Mouse (Mus musculus): ENCODE measurements around the gene Tm6sf1.
"Not testable (repeated sequence)": the region's sequence is repeated elsewhere in the genome, so short reads cannot be mapped to it uniquely, and the experiment has no call there.

The Tm6sf1 gene

GRCm38 (mm10) chr7:81858968-81859721, at the start of gene Tm6sf1:
Gene Tm6sf1 (plus strand): TSS chr7:81859001.
- no peak for DNase-seq

- no peak for DNase-seq
Observed at GRCm38 (mm10) chr7:81824906-81825305, 33.9 kb upstream of the Tm6sf1 start.

DNA sequence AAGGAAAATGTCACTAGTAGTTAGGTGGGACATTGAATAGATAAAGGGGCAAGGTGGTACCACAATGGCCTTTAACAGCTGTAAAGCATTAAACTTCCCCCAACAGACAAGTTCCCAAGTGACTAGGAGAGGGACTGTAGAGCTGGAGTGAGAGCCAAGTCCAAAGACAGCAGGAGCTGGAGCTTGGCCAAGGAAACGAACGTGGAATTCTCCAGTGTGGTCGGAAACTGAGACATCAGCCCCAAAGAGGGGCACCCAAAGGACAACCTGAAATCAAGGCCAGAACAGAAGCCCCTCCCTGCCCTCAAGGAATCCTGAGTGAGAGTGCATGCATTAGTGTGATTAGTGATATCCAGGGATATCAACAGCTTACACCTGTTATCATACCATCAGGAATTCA, 33.4 kb upstream of the Tm6sf1 start:
- DNase-seq = no peak

- DNase-seq = no peak
Observed at GRCm38 (mm10) chr7:81827806-81828667, 30.8 kb upstream of the Tm6sf1 start.

DNA sequence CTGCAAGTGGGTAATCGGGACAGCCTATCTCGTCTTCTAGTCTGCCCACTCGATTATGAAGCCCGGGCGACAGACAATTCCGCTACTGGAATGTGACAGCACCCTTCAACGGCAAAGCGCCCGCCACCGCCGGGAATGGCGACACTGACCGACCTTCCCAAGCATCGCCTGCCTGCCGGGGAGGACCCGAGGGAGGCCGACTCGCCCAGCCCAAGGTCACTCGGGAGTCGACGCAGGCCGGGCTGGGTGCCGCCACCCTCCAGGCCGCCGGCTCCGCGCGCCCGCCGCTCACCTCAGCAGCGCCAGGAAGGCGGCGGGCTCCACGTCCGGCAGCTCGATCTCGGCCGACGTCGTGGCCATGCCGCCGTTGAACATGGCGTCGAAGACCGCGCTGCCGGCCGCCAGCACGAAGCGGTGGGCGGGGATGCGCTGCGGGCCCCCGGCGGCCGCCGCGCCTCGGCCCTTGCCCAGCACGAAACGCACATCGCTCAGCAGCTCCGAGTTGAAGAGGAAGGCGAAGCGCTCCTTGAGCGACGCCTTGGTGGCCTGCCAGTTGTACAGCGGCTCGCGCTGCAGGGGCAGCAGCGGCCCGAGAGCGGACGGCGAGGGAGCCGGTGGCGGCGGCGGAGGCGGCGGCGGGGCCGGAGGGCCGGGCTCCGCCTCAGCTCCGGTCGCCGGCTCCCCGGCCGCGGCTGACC, 30.0 kb upstream of the Tm6sf1 start:
- DNase-seq = peak; percentile 23

DNA sequence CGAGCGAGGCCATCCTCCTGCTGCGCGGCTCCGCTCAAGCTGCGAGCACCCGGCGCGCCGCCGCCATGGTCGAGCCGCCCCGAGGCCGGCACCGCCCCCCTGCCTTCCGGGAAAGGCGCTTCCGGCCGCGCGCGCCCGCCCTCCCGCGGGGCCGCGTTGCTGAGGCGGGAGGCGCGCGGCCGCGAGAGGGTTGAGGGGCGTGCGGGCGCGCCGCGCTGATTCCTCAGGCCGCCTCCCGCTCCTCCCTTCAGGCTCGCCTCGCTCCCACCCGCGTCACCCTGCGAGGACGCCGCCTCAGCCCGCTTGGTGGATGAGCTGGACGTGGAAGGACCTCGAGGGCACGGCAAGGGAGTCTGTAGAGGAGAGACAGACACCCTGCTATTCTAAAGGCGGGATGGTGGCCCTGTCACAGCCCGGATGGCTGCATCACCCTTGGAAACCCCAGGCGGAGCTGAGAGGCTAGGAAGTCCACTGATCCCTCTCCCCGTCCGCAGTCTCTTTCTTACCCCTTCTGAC, 29.4 kb upstream of the Tm6sf1 start, which contains the start of gene Btbd1:
Gene Btbd1 (minus strand): TSS at position 53 of the 516 bp plus-strand sequence.
- peak; percentile 86 for DNase-seq

- DNase-seq = no peak
Observed at GRCm38 (mm10) chr7:81834847-81835246, 24.0 kb upstream of the Tm6sf1 start.

DNA sequence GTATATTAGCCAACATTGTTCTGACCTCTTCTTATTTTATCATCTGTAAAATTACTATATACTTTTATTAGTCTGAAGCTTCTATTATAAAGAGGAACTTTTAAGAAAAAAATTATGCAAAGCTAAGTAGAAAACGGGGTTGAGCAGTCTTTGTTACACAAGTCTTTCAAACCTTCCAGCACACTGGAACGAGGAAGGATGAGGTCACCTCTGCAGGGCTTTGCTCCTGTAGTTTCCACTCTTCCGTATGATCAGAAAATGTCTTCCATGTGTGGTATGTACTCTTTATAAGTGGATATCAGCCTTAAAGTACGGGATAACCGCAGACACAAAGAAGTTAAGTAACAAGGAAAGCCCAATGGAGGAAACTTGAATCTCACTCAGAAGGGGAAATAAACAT, 23.4 kb upstream of the Tm6sf1 start:
- DNase-seq = no peak

- not testable (repeated sequence) for DNase-seq
Observed at GRCm38 (mm10) chr7:81837771-81838170, 21.0 kb upstream of the Tm6sf1 start.

GRCm38 (mm10) chr7:81839746-81840145, 19.1 kb upstream of the Tm6sf1 start:
- no peak for DNase-seq

DNA sequence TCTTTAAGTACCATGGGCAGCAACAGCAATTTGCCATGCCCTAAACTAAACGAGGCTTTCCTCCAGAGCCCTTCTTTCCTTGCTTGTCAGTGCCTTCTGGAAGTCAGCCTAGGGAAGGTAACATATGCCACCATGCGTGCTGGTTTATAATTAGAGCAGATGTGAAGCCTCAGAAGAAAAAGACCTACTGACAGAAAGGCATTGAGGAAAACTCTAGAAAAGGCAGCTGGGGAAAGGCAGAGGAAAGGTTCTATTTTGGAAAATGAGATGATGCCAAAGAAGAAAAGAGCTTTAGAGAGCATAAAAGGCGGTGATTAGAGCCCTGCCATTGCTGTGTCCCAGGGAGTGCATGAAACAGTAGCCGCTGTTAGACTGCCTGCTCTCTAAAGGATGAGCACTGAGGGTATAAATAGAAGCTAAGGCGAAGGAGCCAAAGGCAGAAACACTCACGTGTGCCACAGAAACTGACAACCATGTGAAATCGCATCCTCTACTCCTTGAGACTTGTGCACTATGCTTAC, 18.1 kb upstream of the Tm6sf1 start:
- DNase-seq = peak; percentile 63

DNA sequence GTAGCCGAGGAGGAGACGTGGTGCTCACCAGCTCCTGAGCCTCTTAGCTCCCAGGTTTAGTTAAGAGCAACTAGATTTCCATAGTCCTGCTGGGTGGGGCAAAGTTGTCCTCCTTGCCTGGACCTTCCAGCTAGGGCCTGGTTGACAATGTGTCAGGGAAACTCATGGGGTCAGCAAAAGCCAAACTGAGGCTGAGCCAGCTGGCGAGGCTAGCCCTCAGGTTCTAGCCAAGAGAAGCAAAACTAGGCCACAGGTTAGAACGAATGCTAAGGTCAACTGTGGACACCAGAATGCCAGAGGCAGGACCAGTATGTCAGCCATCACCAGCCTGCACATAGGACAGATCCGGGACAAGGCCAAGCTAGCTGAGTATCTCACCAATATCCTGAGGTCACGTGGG, 17.4 kb upstream of the Tm6sf1 start:
- no peak for DNase-seq

DNA sequence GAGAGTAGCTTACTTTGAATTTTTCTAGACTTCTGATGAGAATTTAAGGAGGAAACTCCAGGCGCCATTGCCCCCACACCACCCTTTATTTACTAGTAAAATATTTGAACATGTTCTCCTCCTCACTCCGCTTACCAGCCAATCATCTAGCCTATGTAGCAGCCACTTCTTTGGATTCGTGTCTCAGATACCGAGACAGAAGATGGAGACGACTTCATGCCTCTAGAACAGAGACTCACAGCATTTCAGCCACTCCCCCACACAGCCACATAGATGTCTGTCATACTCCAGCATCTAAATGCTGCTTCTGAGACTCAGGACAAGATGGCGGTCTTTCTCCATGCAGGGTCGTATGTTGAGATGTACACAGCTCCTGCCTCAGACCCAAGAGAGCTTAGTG, 16.7 kb upstream of the Tm6sf1 start:
- no peak for DNase-seq

- no peak for DNase-seq
Observed at GRCm38 (mm10) chr7:81842998-81843397, 15.8 kb upstream of the Tm6sf1 start.

GRCm38 (mm10) chr7:81843903-81844302, 14.9 kb upstream of the Tm6sf1 start:
- DNase-seq = no peak

GRCm38 (mm10) chr7:81844801-81845200, 14.0 kb upstream of the Tm6sf1 start:
- DNase-seq = no peak

DNA sequence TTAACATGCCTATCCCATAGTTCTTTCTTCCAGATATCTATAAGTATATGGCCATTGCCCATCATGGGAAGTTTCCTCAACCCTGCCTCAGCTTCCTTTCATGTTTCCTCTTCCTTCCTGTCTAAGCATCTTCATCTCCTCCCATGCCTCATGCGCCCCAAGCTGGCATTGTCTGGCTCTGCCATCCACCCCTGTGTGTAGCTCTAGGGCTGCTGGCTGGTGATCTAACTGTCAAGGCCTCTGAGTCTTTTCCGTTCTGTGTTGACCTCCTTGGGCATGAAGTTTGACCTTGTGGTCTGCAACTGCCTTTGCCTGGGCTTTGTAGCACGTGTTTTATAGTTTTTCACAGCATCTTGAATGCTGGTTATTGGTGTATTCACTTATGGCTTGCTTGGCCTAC, 13.5 kb upstream of the Tm6sf1 start:
- no peak for DNase-seq

- DNase-seq = no peak
Observed at GRCm38 (mm10) chr7:81846008-81846407, 12.8 kb upstream of the Tm6sf1 start.

DNA sequence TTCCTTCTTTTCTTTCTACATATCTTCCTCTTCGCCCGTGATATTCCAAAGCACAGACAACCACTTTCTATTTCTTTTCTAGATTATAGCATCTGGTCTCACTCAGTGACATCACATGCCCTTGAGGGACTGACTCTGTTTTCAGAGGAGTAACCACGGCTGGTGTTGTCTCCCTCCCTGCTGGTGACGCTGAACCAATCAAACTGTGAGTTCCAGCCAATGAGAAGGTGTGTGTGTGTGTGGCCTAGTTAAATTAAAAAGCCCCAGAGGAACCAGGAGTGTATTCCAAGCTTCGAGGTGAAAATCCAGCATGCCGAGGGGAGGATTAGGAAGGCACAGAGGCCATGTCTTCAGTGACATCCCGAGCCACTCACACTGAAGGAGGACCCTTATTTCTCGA, 11.8 kb upstream of the Tm6sf1 start:
- DNase-seq = no peak

GRCm38 (mm10) chr7:81847777-81848176, 11.0 kb upstream of the Tm6sf1 start:
- no peak for DNase-seq

GRCm38 (mm10) chr7:81849214-81849613, 9.6 kb upstream of the Tm6sf1 start:
- DNase-seq = no peak

DNA sequence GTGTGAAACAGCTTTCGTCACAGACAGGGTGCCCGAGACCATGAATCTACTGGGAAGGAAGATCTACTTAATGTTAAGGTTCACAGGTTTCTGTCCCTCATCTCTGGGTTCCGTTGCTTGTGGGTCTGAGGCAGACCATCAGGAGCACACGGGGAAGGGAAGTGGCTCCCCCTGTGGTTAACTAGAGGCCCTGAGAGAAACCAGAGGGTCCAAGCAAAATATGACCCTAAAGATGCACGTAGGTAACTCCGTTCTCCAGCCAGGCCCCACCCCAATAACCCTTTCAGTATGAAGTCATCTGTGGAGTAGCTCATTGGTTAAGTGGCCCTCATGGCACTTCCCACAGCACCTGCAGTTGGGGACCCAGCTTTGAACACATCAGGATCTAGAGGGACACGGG, 9.2 kb upstream of the Tm6sf1 start:
- DNase-seq = no peak

DNA sequence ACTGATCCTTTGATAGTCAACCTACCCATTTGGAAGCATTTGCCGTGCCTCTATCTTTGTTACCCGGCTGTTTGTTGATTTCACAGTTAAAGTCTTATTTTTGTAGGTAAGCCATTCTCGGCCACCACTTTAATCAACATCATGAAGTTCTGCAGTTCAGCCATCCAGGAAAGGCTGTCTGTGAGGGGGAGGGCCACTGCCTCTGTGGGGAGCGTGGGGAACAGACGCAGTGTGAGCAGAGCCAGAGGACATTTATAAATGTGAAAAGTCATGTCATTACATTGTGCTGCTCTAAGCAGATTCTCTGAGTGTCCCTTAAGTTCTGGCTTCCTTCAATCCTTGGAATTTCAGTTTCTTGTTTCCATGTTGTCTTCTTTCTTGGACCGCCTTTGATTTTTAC, 8.6 kb upstream of the Tm6sf1 start:
- no peak for DNase-seq
